In the genomic region with DNA sequence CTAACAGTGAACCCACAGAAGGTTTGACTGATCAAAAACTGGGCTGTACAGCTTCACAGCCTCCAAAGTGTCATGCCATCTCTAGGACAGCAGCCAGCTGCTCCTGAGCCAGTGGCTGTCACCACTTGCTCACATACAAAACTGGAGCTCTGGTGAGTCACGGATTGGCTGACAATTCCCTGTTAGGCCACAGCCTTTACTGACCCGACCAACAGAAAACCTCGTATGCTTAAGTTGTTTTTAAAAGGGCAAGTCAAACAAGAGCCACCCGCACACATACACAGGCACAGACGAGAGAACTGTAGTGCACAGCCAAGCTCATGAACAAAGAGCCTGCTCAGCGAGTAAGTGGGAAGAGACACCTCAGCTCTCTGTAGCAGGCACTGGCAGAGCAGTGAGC, we compare ENCODE assay signal across 10 mouse cellular contexts. TPM values are rescaled to one million over a fixed set of nuclear protein-coding genes. Genes with fewer than 3 reads are reported as not detected.
DNase-seq lines count a peak whose midpoint lies in the region.
"Had no signal": no experiment of that assay in that cellular context is flagged by ENCODE, and none has a peak within 500 bp of the region (broad histone marks: within the 10 kb centered on the region; RNA-seq: fewer than 3 reads in every experiment).

No protein-coding gene starts in this region.

- peak; percentile 75 to 89 for DNase-seq in adrenal gland, adult (ENCODE audit: inconsistent age in 2 of 2, low spot score in 1 of 2)
- DNase-seq in adrenal gland, postnatal 4 days (ENCODE audit: low spot score in 2 of 2), result no peak
- DNase-seq in right cerebral cortex, postnatal 25 days, result peak; percentile 8
- DNase-seq in right cerebral cortex, adult 18-20 months, result no peak
- peak; percentile 88 to 89 for DNase-seq in heart, postnatal 10 days
- no peak for DNase-seq in spleen, postnatal 4 days (ENCODE audit: low spot score in 2 of 2)
- DNase-seq in spleen, postnatal 36 days (ENCODE audit: low spot score in 2 of 2), result no peak
- DNase-seq in left cerebral cortex, postnatal 10 days (ENCODE audit: extremely low spot score in 1 of 2, low spot score in 2 of 2), result no peak
- DNase-seq: thymus, postnatal 25 days had no signal

- intact Hi-C loops in heart, postnatal 10 days (cut with DNase I), result no loop called here
- intact Hi-C loops in left cerebral cortex, postnatal 10 days (cut with DNase I), result no loop called here

RNA-seq across cellular contexts. Expression of gene Rpl27a, which starts 40.6 kb away (rescaled TPM):
- total RNA-seq in adrenal gland, postnatal 4 days (2021), result 100 to 1,000 TPM; 264 to 272 TPM
- total RNA-seq in heart, postnatal 10 days (2021), result 100 to 1,000 TPM; 117 to 118 TPM
- total RNA-seq in left cerebral cortex, postnatal 10 days (2021), result 100 to 1,000 TPM; 136 TPM

RNA-seq across cellular contexts. Expression of gene Trim66, which starts 51.6 kb away (rescaled TPM):
- under 1 TPM; 0.25 to 0.40 TPM for total RNA-seq in adrenal gland, postnatal 4 days (2021)
- total RNA-seq in heart, postnatal 10 days (2021), result under 1 TPM; 0.10 to 0.12 TPM
- total RNA-seq in left cerebral cortex, postnatal 10 days (2021), result 1 to 10 TPM; 8.3 to 8.5 TPM
- total RNA-seq: megakaryocyte-erythroid progenitor cell, adult 5-6 weeks had no signal

Comparison
In these comparisons a context has a peak if more than half of its experiments do, and no peak if none do; other contexts are left out.
1. DNase-seq: peak in adrenal gland, adult (2 of 2), right cerebral cortex, postnatal 25 days (single experiment) and heart, postnatal 10 days (2 of 2); none in adrenal gland, postnatal 4 days (0 of 2), right cerebral cortex, adult 18-20 months (single experiment), spleen, postnatal 4 days (0 of 2), spleen, postnatal 36 days (0 of 2) and left cerebral cortex, postnatal 10 days (0 of 2).
2. RNA of gene Trim66, which starts 51.6 kb away (total RNA-seq): 8.3 to 8.5 TPM in left cerebral cortex, postnatal 10 days; 0.25 to 0.40 TPM in adrenal gland, postnatal 4 days and 0.10 to 0.12 TPM in heart, postnatal 10 days; every median in the first group is over 4 times any median in the second.